Mouse (Mus musculus): ENCODE measurements at regions not wholly inside any gene's neighbourhood (a gene's known extent, or its start where the extent isn't known, plus 50 kb on each side); places are given as distances from the start of the nearest gene placed in this dataset.

- Histone ChIP-seq H3K4me3 (replicated peaks; ENCODE audit: extremely low read depth, low read depth, low read length) (no peak overlapping the region), H3K4me1 (ENCODE audit: control insufficient read depth, insufficient read depth, low read length) (no peaks in the 10 kb centered on the region)
- no peak for DNase-seq
- WGBS, result 55% methylated on average over 9 of the region's 9 CpGs
- TF ChIP-seq CTCF (IDR thresholded peaks at IDR 0.05; ENCODE audit: insufficient read depth, low read length) (no peak), POLR2A (IDR thresholded peaks at IDR 0.05; ENCODE audit: borderline replicate concordance, extremely low read depth, low read depth, low read length) (no peak)
Measured at GRCm38 (mm10) chr12:10079482-10079881, 290.3 kb upstream of the Nt5c1b start.

DNA sequence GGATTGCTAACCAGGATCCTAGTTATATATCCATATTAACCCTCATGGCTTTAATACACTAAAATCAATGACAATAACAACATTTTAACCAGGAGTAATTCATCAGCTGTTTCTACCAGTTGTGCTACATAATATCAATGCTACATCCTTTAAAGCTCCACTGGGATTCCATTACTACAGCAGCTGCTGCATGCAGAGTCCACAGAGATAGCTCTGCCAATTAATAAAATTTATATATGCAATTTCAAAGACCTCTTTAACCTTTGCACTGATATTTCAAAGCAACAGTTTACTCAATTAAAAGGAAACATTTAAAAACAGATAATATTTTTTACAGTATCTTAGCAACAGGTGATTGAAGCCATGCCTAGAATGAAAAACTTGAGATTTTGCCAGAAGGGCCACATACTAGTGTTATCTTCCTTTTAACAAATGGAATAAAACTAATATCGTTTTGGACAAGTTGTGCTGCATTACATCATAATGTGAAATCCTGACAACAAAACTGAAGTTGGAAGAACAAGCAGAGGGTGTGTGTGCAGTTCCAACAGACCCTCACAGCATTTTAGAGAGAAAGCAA, 256.8 kb upstream of the Nt5c1b start:
- H3K4me3 ChIP-seq (replicated peaks; ENCODE audit: extremely low read depth, low read depth, low read length), result no peak overlapping the region
- WGBS, result 42% methylated on average over 1 of the region's 1 CpGs
- DNase-seq, result no peak
- TF ChIP-seq POLR2A (IDR thresholded peaks at IDR 0.05; ENCODE audit: borderline replicate concordance, extremely low read depth, low read depth, low read length), result no peak
- no peak for TF ChIP-seq CTCF (IDR thresholded peaks at IDR 0.05; ENCODE audit: insufficient read depth, low read length)
- no peaks in the 10 kb centered on the region for H3K4me1 ChIP-seq (ENCODE audit: control insufficient read depth, insufficient read depth, low read length)

DNA sequence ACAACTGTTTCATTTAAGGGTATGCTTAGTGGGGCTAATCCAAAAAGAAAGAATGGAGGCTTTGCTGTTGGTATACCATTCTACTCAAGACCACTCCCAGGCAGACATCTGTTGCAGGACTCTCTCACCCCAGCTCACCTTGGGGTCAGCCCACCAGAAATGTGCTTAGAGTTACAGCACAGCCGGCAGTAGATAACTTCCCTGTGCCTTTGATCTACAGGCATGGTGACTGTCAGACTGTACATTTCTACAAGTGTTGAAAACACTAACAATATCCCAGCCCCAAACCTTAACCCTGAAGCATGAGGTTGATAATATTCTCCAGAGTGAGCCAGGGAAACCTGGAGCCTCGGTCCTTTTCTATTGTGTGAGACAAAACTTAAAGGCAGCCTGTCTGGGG, 247.7 kb upstream of the Nt5c1b start:
- 51% methylated on average over 2 of the region's 2 CpGs for WGBS
- H3K4me1 ChIP-seq (ENCODE audit: control insufficient read depth, insufficient read depth, low read length), result no peaks in the 10 kb centered on the region
- no peak overlapping the region for H3K4me3 ChIP-seq (replicated peaks; ENCODE audit: extremely low read depth, low read depth, low read length)

DNA sequence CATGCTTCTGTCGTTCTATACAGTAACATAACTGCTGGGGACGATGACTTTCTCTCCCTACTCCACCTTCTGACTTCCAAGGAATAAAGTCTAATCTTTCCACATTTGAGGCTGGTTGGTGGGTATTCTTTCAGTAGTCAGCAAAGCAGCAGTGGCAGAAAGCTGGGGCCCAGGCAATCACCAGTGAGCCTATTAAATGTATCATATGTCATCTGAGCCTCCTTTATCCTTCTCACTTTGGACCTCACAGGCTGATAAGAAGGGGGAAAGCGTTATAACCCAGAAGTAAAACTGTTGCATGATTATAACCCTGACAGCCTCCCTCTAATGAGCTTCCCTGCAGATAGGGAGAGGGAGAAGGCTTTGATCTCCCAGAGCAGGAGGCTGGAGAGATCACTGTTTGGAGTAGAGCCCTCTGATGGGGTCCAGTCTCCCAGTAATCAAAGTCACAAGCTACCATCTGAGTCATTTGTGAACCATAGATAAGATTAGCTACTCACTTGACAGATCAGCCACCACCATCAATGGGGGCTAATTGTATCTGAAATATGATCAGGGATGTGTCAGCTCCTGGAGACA, 241.7 kb upstream of the Nt5c1b start:
- Histone ChIP-seq H3K4me1 (ENCODE audit: control insufficient read depth, insufficient read depth, low read length) (no peaks in the 10 kb centered on the region), H3K4me3 (replicated peaks; ENCODE audit: extremely low read depth, low read depth, low read length) (no peak overlapping the region)
- no peak for TF ChIP-seq CTCF (IDR thresholded peaks at IDR 0.05; ENCODE audit: insufficient read depth, low read length)
- no peak for TF ChIP-seq POLR2A (IDR thresholded peaks at IDR 0.05; ENCODE audit: borderline replicate concordance, extremely low read depth, low read depth, low read length)
- WGBS, result 40% methylated on average over 3 of the region's 3 CpGs
- DNase-seq, result no peak

More for the DNA sequence above, 247.7 kb upstream of the Nt5c1b start:
- TF ChIP-seq POLR2A (IDR thresholded peaks at IDR 0.05; ENCODE audit: borderline replicate concordance, extremely low read depth, low read depth, low read length) (no peak), CTCF (IDR thresholded peaks at IDR 0.05; ENCODE audit: insufficient read depth, low read length) (no peak)
- no peak for DNase-seq

GRCm38 (mm10) chr12:10134141-10134540, 235.6 kb upstream of the Nt5c1b start:
- WGBS, result 32% methylated on average over 3 of the region's 3 CpGs
- H3K4me1 ChIP-seq (ENCODE audit: control insufficient read depth, insufficient read depth, low read length), result no peaks in the 10 kb centered on the region
- DNase-seq, result no peak
- TF ChIP-seq POLR2A (IDR thresholded peaks at IDR 0.05; ENCODE audit: borderline replicate concordance, extremely low read depth, low read depth, low read length), result no peak
- TF ChIP-seq CTCF (IDR thresholded peaks at IDR 0.05; ENCODE audit: insufficient read depth, low read length), result no peak
- no peak overlapping the region for H3K4me3 ChIP-seq (replicated peaks; ENCODE audit: extremely low read depth, low read depth, low read length)

DNA sequence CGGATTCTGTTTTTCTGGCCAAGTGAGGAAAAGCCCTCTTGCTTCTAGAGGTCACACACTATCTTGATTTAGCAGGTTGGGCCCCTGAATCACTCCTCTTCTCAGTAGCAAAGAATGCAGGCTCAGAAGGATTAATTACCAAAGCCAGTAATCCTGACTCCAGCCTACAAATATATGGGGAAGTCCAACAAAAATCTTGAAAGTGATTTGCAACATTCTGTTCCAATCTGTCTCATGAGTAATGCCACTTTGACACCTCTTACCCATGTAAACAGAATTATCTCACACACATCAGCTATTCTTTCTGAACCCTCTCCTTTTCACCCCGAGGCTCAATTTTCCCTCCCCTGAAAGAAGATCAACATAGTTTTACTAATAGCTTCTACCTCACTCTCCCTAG, 233.9 kb upstream of the Nt5c1b start:
- no peak for DNase-seq
- Histone ChIP-seq H3K4me3 (replicated peaks; ENCODE audit: extremely low read depth, low read depth, low read length) (no peak overlapping the region), H3K4me1 (ENCODE audit: control insufficient read depth, insufficient read depth, low read length) (no peaks in the 10 kb centered on the region)
- 15% methylated on average over 2 of the region's 2 CpGs for WGBS
- no peak for TF ChIP-seq POLR2A (IDR thresholded peaks at IDR 0.05; ENCODE audit: borderline replicate concordance, extremely low read depth, low read depth, low read length)
- no peak for TF ChIP-seq CTCF (IDR thresholded peaks at IDR 0.05; ENCODE audit: insufficient read depth, low read length)

GRCm38 (mm10) chr12:10140131-10140530, 229.6 kb upstream of the Nt5c1b start:
- DNase-seq, result no peak
- Histone ChIP-seq H3K4me3 (replicated peaks; ENCODE audit: extremely low read depth, low read depth, low read length) (no peak overlapping the region), H3K4me1 (ENCODE audit: control insufficient read depth, insufficient read depth, low read length) (no peaks in the 10 kb centered on the region)
- TF ChIP-seq POLR2A (IDR thresholded peaks at IDR 0.05; ENCODE audit: borderline replicate concordance, extremely low read depth, low read depth, low read length) (no peak), CTCF (IDR thresholded peaks at IDR 0.05; ENCODE audit: insufficient read depth, low read length) (no peak)

GRCm38 (mm10) chr12:10160837-10161236, 208.9 kb upstream of the Nt5c1b start:
- no peak overlapping the region for H3K4me3 ChIP-seq (replicated peaks; ENCODE audit: extremely low read depth, low read depth, low read length)
- DNase-seq, result no peak
- TF ChIP-seq CTCF (IDR thresholded peaks at IDR 0.05; ENCODE audit: insufficient read depth, low read length) (no peak), POLR2A (IDR thresholded peaks at IDR 0.05; ENCODE audit: borderline replicate concordance, extremely low read depth, low read depth, low read length) (no peak)
- WGBS, result 35% methylated on average over 1 of the region's 1 CpGs
- H3K4me1 ChIP-seq (ENCODE audit: control insufficient read depth, insufficient read depth, low read length), result no peaks in the 10 kb centered on the region

DNA sequence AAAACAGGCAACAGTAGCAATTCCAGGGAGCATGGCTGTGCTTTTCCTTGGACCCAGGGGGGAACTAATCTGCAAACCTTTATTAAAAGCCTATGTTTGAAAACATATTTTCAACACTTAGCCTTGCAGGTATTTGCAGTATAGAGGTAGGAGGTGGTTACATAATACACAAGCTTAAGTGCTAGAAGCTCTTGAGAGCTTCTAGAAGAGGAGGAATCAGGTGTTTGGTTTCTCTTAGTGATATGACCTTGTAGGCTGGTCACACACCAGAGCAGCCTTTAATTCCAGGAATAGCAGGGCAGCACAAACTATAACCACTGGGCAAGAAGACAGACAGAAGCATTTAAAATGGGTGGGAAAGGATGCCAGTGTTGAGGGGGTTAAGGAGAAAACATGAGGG, 201.7 kb upstream of the Nt5c1b start:
- TF ChIP-seq POLR2A (IDR thresholded peaks at IDR 0.05; ENCODE audit: borderline replicate concordance, extremely low read depth, low read depth, low read length) (no peak), CTCF (IDR thresholded peaks at IDR 0.05; ENCODE audit: insufficient read depth, low read length) (no peak)
- H3K4me1 ChIP-seq (ENCODE audit: control insufficient read depth, insufficient read depth, low read length), result no peaks in the 10 kb centered on the region
- no peak overlapping the region for H3K4me3 ChIP-seq (replicated peaks; ENCODE audit: extremely low read depth, low read depth, low read length)
- DNase-seq, result no peak

DNA sequence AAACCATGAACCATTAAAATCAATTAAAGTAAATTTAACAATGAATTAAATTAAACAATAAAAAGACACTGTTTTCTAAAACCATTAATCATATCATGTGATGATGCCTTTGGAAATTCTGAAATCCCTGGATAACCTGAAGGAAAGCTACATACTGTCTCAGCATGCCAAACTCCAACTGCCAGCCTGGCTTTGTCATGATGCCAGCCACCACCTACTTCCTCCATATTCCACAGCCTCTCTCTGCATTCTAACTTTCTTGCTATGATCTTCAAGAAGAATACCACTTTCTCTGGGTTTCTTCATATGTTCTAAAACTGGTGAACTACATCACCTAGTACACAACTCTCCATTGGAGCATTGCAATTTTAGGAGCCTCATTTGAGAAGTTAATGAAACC, 201.2 kb upstream of the Nt5c1b start:
- DNase-seq, result no peak
- TF ChIP-seq CTCF (IDR thresholded peaks at IDR 0.05; ENCODE audit: insufficient read depth, low read length) (no peak), POLR2A (IDR thresholded peaks at IDR 0.05; ENCODE audit: borderline replicate concordance, extremely low read depth, low read depth, low read length) (no peak)
- Histone ChIP-seq H3K4me3 (replicated peaks; ENCODE audit: extremely low read depth, low read depth, low read length) (no peak overlapping the region), H3K4me1 (ENCODE audit: control insufficient read depth, insufficient read depth, low read length) (no peaks in the 10 kb centered on the region)
